Mouse (Mus musculus) lung, postnatal 0 days (tissue): ENCODE results near the gene Serpina3f.

Experiments
- CTCF ChIP-seq: IDR thresholded peaks from 2 replicates; pipeline ENCODE4 v1.5.1; 2016; ENCODE audit warnings: antibody characterized with exemption, mild to moderate bottlenecking
- EP300 ChIP-seq: IDR thresholded peaks from 2 replicates; pipeline ENCODE4 v1.6.1; 2016; ENCODE audit warnings: antibody characterized with exemption, mild to moderate bottlenecking, control low read depth

DNA sequence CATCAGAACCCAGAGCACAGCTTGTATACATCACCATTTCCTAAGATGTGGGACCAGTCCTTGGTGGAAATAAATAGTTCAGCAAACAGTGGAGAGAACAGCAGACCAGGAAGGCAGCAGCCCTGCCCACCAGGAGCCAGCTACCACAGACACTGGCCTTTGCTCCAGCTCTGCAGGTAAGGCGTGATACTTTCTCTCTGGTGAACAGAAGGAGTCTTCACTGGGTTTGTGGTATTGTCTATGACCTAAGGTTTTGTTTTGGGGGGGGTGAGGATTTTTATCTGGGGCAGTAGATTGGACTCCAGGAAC lies at the start of gene Serpina3f:
- TF ChIP-seq CTCF (no peak), EP300 (no peak)
